Mouse (Mus musculus) limb, embryonic 14.5 days (tissue): ENCODE results near the gene Fgd1. TPM values are rescaled to one million over a fixed set of nuclear protein-coding genes. Genes with fewer than 3 reads are reported as not detected.
A peak's percentile ranks its signal among the peaks of the same experiment; 100 is the strongest.

Source experiments
- ATAC-seq: fragments of 200-750 bp; cut with Nextera tagmentation; 2 replicates; pipeline ENCODE4 v1.8.0; 2017; ENCODE audit warnings: low read depth, moderate number of reproducible peaks, moderate TSS enrichment; ENCODE audit not compliant: low FRiP score
- DNase-seq: peaks from one replicate; pipeline ENCODE4 v3.0.0-alpha.2; 2015; ENCODE audit warnings: low spot score
- H3K27ac ChIP-seq: fragments of 300-500 bp; sonication (generic); replicated peaks from 2 replicates; pipeline ENCODE4 v1.5.1; 2014; ENCODE audit warnings: low read depth, mild to moderate bottlenecking, low read length, moderate library complexity, mixed read lengths
- H3K27me3 ChIP-seq: fragments of 300-500 bp; sonication (generic); 2 replicates; pipeline ENCODE4 v1.6.1; 2014; ENCODE audit warnings: low read length, mixed read lengths; ENCODE audit not compliant: control insufficient read depth, insufficient read depth
- H3K36me3 ChIP-seq: fragments of 300-500 bp; sonication (generic); 2 replicates; pipeline ENCODE4 v1.6.1; 2014; ENCODE audit warnings: mild to moderate bottlenecking, low read length, moderate library complexity, mixed read lengths; ENCODE audit not compliant: control insufficient read depth, insufficient read depth
- H3K4me1 ChIP-seq: fragments of 300-500 bp; sonication (generic); 2 replicates; pipeline ENCODE4 v1.6.1; 2014; ENCODE audit warnings: antibody characterized with exemption, low read length, mixed read lengths; ENCODE audit not compliant: control insufficient read depth, insufficient read depth
- H3K4me2 ChIP-seq: fragments of 300-500 bp; sonication (generic); replicated peaks from 2 replicates; pipeline ENCODE4 v1.6.1; 2014; ENCODE audit warnings: low read depth, mild to moderate bottlenecking, low read length, moderate library complexity; ENCODE audit not compliant: severe bottlenecking
- H3K4me3 ChIP-seq: fragments of 300-500 bp; sonication (generic); replicated peaks from 2 replicates; pipeline ENCODE4 v1.5.1; 2014; ENCODE audit warnings: low read length
- H3K9ac ChIP-seq: fragments of 300-500 bp; sonication (generic); 2 replicates; pipeline ENCODE4 v1.6.1; 2014; ENCODE audit warnings: mild to moderate bottlenecking, low read depth, low read length, moderate library complexity; ENCODE audit not compliant: severe bottlenecking
- H3K9me3 ChIP-seq: fragments of 300-500 bp; sonication (generic); 2 replicates; pipeline ENCODE4 v1.6.1; 2016; ENCODE audit warnings: low read length; ENCODE audit not compliant: control insufficient read depth
- POLR2A ChIP-seq: fragments of 200-500 bp; IDR thresholded peaks from 2 replicates; pipeline ENCODE4 v1.8.0; 2012; ENCODE audit warnings: inconsistent platforms, mild to moderate bottlenecking, moderate library complexity, borderline replicate concordance; ENCODE audit not compliant: insufficient read depth, insufficient read length; ENCODE audit errors: extremely low read depth
- WGBS: fragments of 180-500 bp; shearing (Covaris S2); extraction: QIAGEN DNeasy Blood & Tissue Kit; methylation state at CpG from one replicate; pipeline ENCODE4 v1.1.7; 2014; 5-methylcytosine and 5-hydroxymethylcytosine counted together
- polyA plus RNA-seq, 2 experiments: library from polyadenylated mRNA; depleted of rRNA in 1 of 2; stranded (reverse) in 1 of 2; unstranded in 1 of 2; fragments of >200 nt; fragmentation: Nextera tagmentation in 1 of 2; extraction: Ambion mirVana in 1 of 2; gene quantifications; 2 replicates each; pipeline versions ENCODE4 v1.2.1 to v1.2.3; 2012 to 2014

Fgd1 gene
- polyA plus RNA-seq (2012; rRNA removed) (42.8 and 49.9 TPM in 2 replicates), polyA plus RNA-seq (2014; fragmentation: Nextera tagmentation; extraction: Ambion mirVana) (15.7 and 18.6 TPM in 2 replicates)

DNA sequence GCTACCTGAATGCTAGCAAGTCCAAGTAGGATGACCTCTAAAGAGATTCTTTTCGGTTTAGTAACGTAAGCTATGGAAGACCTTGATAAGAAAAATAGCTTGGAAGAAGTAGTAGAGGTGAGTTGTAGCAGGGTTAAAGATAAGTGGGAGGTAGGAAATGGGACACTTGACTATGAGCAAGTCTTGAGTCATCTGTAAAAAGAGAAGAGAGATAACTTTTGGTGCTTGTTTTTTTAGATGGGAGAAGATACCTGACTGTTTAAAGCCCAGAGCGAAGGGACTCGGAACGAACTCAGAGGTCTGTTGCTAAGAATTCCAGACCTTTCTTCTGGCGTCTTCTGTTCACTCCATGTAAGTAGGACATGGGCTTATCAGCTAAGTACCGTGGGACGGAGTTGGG, at the start of gene Fgd1:
Gene Fgd1 (plus strand): TSS at position 301 of the 400 bp plus-strand sequence.
- ATAC-seq (no peak), DNase-seq (no peak)
- Histone ChIP-seq H3K4me2 (peak within 1 kb of the TSS; percentile 68), H3K27ac (peak within 1 kb of the TSS; percentile 87), H3K4me1 (0 out of 2 replicates have a peak, but pooled peaks cover 5% of the 10 kb centered on the region), H3K4me3 (peak within 1 kb of the TSS; percentile 64), H3K9me3 (no peaks in the 10 kb centered on the region), H3K36me3 (no peaks in the 10 kb centered on the region), H3K9ac (peak within 1 kb of the TSS; percentile 84), H3K27me3 (no peaks in the 10 kb centered on the region)
- no peak for TF ChIP-seq POLR2A
- WGBS = 89% methylated on average over 8 of the region's 8 CpGs

DNA sequence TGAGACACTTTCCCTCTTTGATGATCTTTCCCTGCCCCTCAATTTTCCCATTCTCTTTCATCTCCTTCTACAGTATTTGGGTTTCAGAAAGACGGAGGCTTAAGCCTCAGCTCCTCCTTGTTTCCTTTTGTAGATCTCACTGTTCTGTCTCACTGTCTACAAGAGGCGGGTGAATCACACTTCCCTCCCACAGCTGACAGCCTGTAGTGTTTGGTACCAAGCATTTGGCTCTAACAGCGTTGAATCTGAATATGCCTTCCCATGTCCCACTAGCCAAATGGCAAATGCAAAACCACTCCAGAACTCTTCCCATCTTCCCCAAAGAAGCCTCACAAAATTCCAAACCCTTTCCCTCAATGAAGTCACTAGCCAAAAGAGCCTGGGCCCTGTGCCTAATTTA, 49.2 kb upstream of the Fgd1 start:
- WGBS = 84% methylated on average over 3 of the region's 3 CpGs
- H3K27me3 ChIP-seq = no peaks in the 10 kb centered on the region
- DNase-seq (no peak), ATAC-seq (no peak)
- H3K4me1 ChIP-seq = no peaks in the 10 kb centered on the region
- H3K4me3 ChIP-seq = no peak overlapping the region
- TF ChIP-seq POLR2A = no peak
- H3K36me3 ChIP-seq = peaks cover 60% of the 10 kb centered on the region
- no peak overlapping the region for H3K27ac ChIP-seq
- no peak overlapping the region for H3K4me2 ChIP-seq
- H3K9ac ChIP-seq = no peak overlapping the region
- no peaks in the 10 kb centered on the region for H3K9me3 ChIP-seq

DNA sequence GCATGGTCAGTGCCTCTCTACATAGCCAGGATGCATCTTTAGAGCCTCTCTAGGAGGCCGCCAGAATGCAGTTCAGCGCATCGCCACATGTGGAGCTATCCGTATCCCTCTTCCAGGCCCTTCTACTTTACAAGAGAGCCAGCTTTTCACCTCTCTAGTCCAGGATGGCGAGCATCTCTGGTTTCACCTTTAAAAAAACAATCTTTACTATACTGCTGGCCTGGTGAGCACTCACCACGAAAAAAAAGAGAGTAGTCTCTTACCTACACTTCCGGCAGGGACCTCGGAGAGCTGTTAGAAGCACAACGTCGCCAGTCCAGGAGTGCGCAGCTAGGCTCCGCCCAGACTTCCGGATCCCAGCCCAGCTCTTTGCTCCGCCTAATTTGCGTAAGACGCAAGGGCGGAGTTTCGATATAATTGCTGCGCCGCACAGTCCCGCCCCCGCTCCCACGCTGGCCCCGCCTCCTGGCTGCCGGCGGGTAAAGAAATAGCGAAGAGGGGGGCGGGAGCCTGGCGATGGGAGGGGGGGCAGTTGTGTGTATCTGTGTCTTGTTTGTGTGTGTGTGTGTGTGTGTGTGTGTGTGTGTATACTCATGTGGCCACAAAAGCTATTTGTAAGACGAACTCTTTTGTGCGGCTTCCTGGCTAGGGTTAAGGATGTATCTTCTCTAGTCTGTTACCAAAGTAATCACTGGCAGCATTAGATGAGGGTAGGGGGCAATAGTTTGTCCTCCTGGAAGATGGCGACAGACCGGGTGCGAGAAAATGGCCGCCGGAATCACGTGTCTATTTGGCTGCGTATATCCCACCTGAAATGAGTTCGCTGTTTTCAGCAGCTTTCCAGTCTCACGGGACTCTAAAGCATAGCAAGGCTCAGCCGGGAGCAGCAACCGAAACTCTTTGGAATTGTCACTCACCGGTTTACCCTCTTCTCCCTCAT, 28.7 kb upstream of the Fgd1 start, which contains the start of gene Gnl3l:
Gene Gnl3l (minus strand): TSS at position 385 of the 940 bp plus-strand sequence.
- peak within 1 kb of the TSS; percentile 51 for H3K4me2 ChIP-seq
- no peaks in the 10 kb centered on the region for H3K9me3 ChIP-seq
- 20% methylated on average over 41 of the region's 43 CpGs for WGBS
- peak within 1 kb of the TSS; percentile 44 for H3K4me3 ChIP-seq
- 0 out of 2 replicates have a peak, but pooled peaks cover 6% of the 10 kb centered on the region for H3K36me3 ChIP-seq
- H3K4me1 ChIP-seq = no peaks in the 10 kb centered on the region
- no peaks in the 10 kb centered on the region for H3K27me3 ChIP-seq
- ATAC-seq (peak; percentile 98), DNase-seq (peak; percentile 92)
- peak within 1 kb of the TSS; percentile 46 for H3K9ac ChIP-seq
- H3K27ac ChIP-seq = peak within 1 kb of the TSS; percentile 56
- no peak for TF ChIP-seq POLR2A

DNA sequence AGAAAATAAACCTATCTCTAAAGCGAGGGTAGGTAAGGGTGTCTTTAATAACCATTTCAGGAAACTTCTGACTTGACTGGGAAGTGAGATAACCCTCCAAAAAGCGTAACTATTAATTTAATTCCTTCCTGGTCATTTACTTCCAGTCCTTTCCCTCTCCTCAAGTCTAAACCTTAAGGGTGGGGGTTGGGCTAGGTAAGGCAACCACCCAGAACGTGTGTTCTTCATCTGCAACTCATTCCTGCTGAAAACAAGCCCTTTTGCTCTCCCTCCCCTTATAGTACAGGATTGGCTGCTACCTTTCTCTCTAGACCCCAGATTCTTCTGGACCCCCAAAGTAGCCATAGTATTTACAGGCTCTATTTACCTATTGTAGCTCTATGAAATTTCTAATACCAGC, 28.1 kb upstream of the Fgd1 start:
- 7% methylated on average over 3 of the region's 3 CpGs for WGBS
- Histone ChIP-seq H3K9me3 (no peaks in the 10 kb centered on the region), H3K36me3 (0 out of 2 replicates have a peak, but pooled peaks cover 6% of the 10 kb centered on the region), H3K27me3 (no peaks in the 10 kb centered on the region), H3K9ac (peak overlapping the region; percentile 40), H3K4me2 (peak overlapping the region; percentile 43), H3K4me3 (peak overlapping the region; percentile 44), H3K4me1 (no peaks in the 10 kb centered on the region), H3K27ac (peak overlapping the region; percentile 56)
- ATAC-seq = no peak
- DNase-seq = no peak
- TF ChIP-seq POLR2A = no peak

DNA sequence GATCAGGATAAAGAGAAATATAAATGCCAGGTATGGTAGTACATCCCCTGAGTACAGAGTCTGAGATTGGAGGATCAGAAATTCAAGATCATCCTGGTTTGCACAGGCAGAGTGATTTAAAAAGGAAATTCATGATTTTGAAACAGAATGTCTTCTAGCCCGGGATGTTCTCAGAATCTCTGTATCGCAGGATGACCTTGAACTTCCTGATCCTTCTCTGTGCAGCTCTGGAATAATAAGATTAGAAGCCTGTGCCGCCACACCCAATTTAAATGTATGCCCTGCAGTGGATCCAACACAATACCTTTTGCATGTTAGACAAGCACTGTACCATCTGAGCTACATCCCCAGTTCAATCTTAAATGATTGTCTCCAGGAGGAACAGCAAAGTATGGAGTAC, 27.2 kb upstream of the Fgd1 start:
- no peak for TF ChIP-seq POLR2A
- H3K9ac ChIP-seq = no peak overlapping the region
- H3K27me3 ChIP-seq = no peaks in the 10 kb centered on the region
- 0 out of 2 replicates have a peak, but pooled peaks cover 3% of the 10 kb centered on the region for H3K36me3 ChIP-seq
- WGBS = 79% methylated on average over 3 of the region's 3 CpGs
- no peak overlapping the region for H3K27ac ChIP-seq
- ATAC-seq (no peak), DNase-seq (no peak)
- no peak overlapping the region for H3K4me3 ChIP-seq
- H3K4me2 ChIP-seq = no peak overlapping the region
- H3K4me1 ChIP-seq = no peaks in the 10 kb centered on the region
- no peaks in the 10 kb centered on the region for H3K9me3 ChIP-seq
